Mouse (Mus musculus): Measurements from ENCODE around the gene Arrdc5.

Arrdc5 gene

GRCm38 (mm10) chr17:56300186-56300585, at the start of gene Arrdc5:
Arrdc5 (minus strand) TSS chr17:56300286.
- no peak for DNase-seq

DNA sequence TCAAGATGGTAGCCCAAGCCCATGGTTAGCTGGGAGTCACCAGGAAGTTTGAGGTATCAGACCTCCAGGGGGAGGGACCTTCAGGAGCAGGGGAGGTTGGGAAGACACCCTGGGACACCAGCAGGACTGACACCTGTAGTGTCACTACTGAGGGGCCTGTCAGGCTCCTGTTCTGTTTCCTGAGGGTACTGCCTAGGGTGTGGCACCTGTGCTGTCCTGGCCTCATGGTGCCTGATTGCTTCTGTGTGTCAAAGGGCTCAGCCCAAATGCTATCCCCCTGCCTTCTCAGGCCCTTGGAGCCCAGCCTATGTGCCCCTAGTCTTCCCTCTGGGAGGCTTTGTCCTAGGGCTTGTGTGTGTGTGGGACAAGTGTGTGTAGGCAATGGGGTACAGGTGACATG, 48.5 kb upstream of the Arrdc5 start:
- DNase-seq, result no peak

GRCm38 (mm10) chr17:56348128-56348527, 48.0 kb upstream of the Arrdc5 start:
- no peak for DNase-seq

- DNase-seq, result no peak
Observed at GRCm38 (mm10) chr17:56345364-56345763, 45.3 kb upstream of the Arrdc5 start.

DNA sequence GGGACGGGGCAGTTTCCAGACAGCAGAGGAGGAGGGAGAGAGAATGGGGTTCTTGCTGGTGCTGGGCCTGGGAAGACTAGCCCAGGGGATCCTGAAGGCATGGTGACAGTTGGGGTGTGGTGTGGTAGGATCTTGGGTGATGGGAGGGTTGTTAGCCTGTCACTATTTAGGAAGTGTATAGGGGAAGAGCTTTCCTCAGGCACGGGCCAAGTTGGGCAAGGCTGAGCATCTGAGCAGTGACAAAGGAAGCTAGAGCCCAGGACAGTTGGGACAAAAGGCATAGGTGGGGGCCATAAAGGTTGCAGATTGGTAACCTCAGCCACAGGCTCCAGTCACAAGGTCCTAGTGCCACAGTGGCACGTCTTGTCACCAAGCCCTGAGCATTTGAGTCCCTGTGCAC, 43.4 kb upstream of the Arrdc5 start:
- no peak for DNase-seq

DNA sequence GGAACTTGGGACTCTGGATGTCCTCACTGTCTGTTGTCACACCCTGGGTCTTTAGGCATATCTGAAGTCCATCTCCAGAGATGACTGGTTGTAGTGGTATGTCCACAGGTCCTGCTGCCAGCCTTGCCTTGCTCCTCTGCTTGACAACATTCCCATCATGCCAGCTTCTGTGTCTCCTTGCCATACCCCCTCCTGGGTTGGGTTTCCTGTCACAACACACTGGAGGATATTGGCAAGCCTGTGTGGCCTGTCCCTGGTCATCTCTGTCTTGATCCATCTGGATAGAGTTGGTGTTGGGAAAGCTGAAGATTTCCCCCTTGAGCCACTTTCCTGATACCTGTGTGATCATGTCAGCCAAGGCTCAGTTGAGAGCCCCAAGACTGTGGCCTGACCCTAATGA, 40.6 kb upstream of the Arrdc5 start:
- no peak for DNase-seq

GRCm38 (mm10) chr17:56338909-56339308, 38.8 kb upstream of the Arrdc5 start:
- DNase-seq, result peak; percentile 44 to 75

DNA sequence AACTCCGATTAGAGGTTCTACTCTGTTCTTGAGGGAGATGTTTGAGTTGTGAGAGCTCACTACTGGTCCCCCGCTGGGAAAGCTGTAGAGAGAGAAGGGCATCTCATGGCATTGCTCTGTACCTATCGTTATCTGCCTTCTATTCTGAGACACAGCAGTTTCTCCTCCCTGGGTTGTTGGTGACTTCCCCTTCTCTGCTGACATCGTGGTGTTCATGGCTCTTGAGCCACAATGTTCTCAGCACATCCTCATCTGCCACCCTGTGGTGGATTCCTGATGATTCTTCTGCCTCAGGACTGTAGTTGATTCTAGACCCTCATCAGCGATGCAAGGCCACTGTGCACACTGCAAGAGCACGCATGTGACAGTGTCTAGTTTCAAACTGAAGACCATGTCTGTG, 37.7 kb upstream of the Arrdc5 start:
- DNase-seq, result no peak

- DNase-seq, result peak; percentile 72 to 80
Observed at GRCm38 (mm10) chr17:56337190-56337589, 37.1 kb upstream of the Arrdc5 start.

- peak in 1 of 2 experiments; percentile 31 for DNase-seq
Observed at GRCm38 (mm10) chr17:56332987-56333386, 32.9 kb upstream of the Arrdc5 start.

- no peak for DNase-seq
Observed at GRCm38 (mm10) chr17:56331256-56331655, 31.2 kb upstream of the Arrdc5 start.

DNA sequence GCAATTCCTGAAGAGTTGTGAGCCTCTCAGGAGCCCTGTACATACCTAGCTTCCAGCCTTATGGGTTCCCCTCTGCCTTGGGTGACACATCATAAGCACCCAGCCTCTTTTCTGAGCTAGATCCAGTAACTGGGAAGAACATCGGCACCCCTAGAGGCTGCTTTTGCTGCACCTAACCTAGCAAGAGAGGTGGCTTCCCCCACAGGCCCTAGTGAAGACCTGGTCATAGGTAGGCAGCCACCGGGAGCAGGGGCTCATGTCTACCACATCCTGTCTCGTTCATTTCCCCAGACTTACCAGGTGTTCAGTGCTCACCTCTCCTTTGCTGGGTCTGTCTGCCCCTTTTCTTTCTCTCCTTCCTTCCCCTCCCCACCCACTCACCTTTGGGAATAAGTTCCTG, 30.3 kb upstream of the Arrdc5 start:
- DNase-seq, result no peak

- DNase-seq, result no peak
Observed at GRCm38 (mm10) chr17:56329267-56329666, 29.2 kb upstream of the Arrdc5 start.

- DNase-seq, result peak in 1 of 2 experiments; percentile 45
Observed at GRCm38 (mm10) chr17:56326153-56327147, 26.4 kb upstream of the Arrdc5 start.

GRCm38 (mm10) chr17:56325450-56326152, 25.5 kb upstream of the Arrdc5 start, which contains the start of gene Kdm4b:
Kdm4b (plus strand) TSS chr17:56326062.
- peak; percentile 99 for DNase-seq

DNA sequence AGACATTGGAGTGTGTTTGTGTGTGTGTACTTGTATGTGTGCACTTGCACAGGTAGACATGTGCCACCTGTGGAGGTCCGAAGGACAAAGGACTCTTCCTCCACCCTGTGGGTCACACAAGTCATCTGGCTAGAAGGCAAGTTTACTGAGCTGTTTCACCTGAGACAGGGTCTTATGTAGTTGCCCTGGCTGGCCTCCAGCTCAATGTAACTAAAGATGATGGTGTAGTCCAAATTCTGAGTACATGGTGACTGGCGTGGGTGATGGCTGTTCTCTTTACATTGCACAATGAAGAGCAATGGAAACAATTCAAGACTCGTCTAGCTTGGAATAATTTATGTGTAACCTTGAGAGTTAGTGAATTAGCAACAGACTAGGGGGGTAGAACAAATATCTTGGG, 24.3 kb upstream of the Arrdc5 start:
- DNase-seq, result no peak

GRCm38 (mm10) chr17:56309191-56309945, 9.3 kb upstream of the Arrdc5 start:
- no peak for DNase-seq

DNA sequence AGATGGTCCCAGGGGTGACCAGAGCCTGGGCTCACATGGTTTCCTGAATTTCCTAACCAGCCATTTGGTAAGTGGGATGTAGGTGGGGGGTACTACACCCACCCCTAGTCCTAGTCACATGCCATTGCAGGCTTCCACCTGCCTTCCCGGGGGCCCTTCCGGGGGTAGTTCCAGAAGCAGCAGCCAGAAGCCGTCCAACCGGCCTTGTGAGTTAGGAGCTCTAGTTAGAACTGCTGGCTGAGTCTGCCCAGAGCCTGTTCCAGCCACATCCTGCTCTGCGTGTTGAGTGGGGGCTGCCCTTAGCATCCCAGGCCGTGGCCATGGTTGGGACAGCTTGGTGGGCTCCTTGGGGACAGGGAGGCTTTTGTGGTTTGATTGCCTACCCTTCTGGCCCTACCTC, 8.0 kb upstream of the Arrdc5 start:
- DNase-seq, result peak; percentile 71 to 74

- DNase-seq, result peak; percentile 54 to 77
Observed at GRCm38 (mm10) chr17:56305826-56306225, 5.7 kb upstream of the Arrdc5 start.

DNA sequence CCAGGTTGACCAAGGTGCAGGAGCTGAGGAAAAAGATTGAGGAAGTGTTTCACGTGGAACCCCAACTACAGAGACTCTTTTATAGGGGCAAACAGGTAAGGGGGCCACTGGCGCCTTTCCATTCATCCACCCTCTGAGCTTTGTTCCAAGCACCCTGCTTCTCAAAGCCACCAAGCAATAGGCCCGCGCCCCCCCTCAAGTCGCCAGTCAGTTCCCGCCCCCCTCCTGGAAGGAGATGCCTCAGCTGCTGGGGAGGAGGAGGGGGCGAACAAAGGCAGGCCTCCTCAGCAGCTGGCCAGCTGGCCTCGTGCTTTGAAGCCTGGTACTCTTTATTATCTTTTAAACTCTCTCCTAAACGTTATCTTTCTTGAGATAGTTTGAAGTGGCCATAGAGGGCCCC, 5.1 kb upstream of the Arrdc5 start:
- no peak for DNase-seq

DNA sequence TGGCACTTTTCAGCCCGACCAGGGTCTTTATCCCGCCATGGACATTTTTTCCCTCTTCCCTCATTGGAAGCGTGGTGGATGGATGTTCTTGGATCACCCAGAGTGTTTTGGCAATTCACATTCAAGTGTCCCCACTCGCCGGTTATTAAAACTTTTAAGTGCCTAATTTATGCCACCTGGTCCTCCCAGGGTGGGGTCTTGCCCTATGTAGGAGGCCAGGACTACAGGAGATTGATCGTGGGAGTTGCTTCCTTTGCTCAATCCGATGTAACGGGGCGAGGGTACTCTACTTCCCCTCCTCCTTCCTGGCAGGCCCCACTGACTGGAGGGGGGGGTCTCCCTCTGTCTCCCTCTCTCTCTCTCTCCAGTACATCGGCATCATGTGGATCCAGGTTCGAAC, 4.6 kb upstream of the Arrdc5 start:
- no peak for DNase-seq

DNA sequence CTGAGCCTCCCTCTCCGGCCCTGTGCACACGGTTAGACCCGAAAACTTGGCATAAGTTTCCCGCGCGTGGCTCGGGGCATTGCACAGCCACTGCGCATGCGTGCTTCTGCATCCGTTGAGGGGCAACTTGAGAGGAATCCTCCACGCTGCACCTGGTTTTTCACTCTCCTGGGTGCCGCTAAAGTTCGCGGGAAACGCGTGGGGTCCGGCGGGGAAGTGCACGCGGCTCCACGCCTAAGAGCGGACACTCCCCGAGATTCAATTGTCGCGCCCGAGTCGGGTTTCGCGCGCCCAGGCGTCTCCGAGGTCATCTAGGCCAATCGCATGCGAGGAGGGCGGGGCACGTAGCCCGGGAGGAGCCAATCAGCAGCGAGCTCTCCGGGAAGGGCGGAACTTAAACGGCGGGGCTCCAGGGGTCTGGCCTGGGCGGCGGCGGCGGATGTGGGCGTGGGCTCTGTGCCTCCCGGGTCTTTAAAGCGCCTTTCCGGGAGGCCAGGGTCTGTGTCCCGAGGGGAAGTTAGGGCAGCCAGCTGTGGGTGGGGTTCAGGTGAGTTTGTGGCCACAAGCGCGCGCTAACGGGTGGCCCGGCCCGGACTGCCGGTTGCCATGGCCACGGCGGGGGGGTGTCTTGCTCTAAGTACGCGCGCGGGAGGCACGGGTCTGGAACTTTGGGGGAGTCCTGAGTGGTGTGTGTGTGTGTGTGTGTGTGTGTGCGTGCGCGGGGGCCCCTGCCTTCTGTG, 3.9 kb upstream of the Arrdc5 start:
- DNase-seq, result peak; percentile 96 to 98
